Mouse (Mus musculus) embryonic facial prominence, embryonic 10.5 days (tissue): ENCODE data around the gene Golga2. TPM values are rescaled to one million over a fixed set of nuclear protein-coding genes. Genes with fewer than 3 reads are reported as not detected.

Source experiments
- DNase-seq: peaks from one replicate; pipeline ENCODE4 v3.0.0-alpha.2; 2017; ENCODE audit warnings: low spot score
- H3K27ac ChIP-seq: fragments of 300-500 bp; sonication (generic); replicated peaks from 2 replicates; pipeline ENCODE4 v1.5.1; 2016; ENCODE audit warnings: mild to moderate bottlenecking
- H3K27me3 ChIP-seq: fragments of 300-500 bp; sonication (generic); replicated peaks from 2 replicates; pipeline ENCODE4 v1.6.1; 2016; ENCODE audit warnings: low read depth, mild to moderate bottlenecking; ENCODE audit not compliant: poor library complexity, severe bottlenecking
- H3K36me3 ChIP-seq: fragments of 300-500 bp; sonication (generic); replicated peaks from 2 replicates; pipeline ENCODE4 v1.6.1; 2016; ENCODE audit warnings: mild to moderate bottlenecking, moderate library complexity
- H3K4me1 ChIP-seq: fragments of 300-500 bp; sonication (generic); 2 replicates; pipeline ENCODE4 v1.6.1; 2016
- H3K4me3 ChIP-seq: fragments of 300-500 bp; sonication (generic); 2 replicates; pipeline ENCODE4 v1.5.1; 2016; ENCODE audit warnings: mild to moderate bottlenecking, moderate library complexity
- H3K9me3 ChIP-seq: fragments of 300-500 bp; sonication (generic); 2 replicates; pipeline ENCODE4 v1.6.1; 2016; ENCODE audit warnings: mild to moderate bottlenecking
- WGBS: fragments of 180-500 bp; shearing (Covaris S2); methylation state at CpG from one replicate; pipeline ENCODE4 v1.1.7; 2016; 5-methylcytosine and 5-hydroxymethylcytosine counted together
- polyA plus RNA-seq: library from polyadenylated mRNA; unstranded; fragments of >200 nt; fragmentation: Nextera tagmentation; extraction: Ambion mirVana; gene quantifications from 2 replicates; pipeline ENCODE4 v1.2.1, GENCODE M21; 2016

The Golga2 gene
- polyA plus RNA-seq, 1 experiment from 2014 or later = 22.5 TPM

GRCm38 (mm10) chr2:32324322-32324721 is 37.1 kb downstream of the Golga2 start:
- H3K4me1 ChIP-seq = peaks cover 72% of the 10 kb centered on the region
- WGBS = 58% methylated on average over 4 of the region's 4 CpGs
- no peak overlapping the region for H3K4me3 ChIP-seq
- DNase-seq = no peak
- 0 out of 2 replicates have a peak, but pooled peaks cover 8% of the 10 kb centered on the region for H3K27me3 ChIP-seq
- no peak overlapping the region for H3K27ac ChIP-seq
- no peaks in the 10 kb centered on the region for H3K9me3 ChIP-seq
- peaks cover 30% of the 10 kb centered on the region for H3K36me3 ChIP-seq

GRCm38 (mm10) chr2:32325342-32325741 is 38.2 kb downstream of the Golga2 start:
- H3K9me3 ChIP-seq = no peaks in the 10 kb centered on the region
- H3K27me3 ChIP-seq = no peaks in the 10 kb centered on the region
- H3K36me3 ChIP-seq = peaks cover 30% of the 10 kb centered on the region
- no peak overlapping the region for H3K4me3 ChIP-seq
- no peak for DNase-seq
- H3K4me1 ChIP-seq = peaks cover 70% of the 10 kb centered on the region
- WGBS = 71% methylated on average over 7 of the region's 7 CpGs
- peak overlapping the region; percentile 65 for H3K27ac ChIP-seq

GRCm38 (mm10) chr2:32327200-32327599 is 40.0 kb downstream of the Golga2 start:
- WGBS = 89% methylated on average over 4 of the region's 4 CpGs
- Histone ChIP-seq H3K4me1 (peaks cover 56% of the 10 kb centered on the region), H3K27me3 (no peaks in the 10 kb centered on the region), H3K4me3 (no peak overlapping the region), H3K27ac (no peak overlapping the region), H3K9me3 (no peaks in the 10 kb centered on the region), H3K36me3 (peaks cover 38% of the 10 kb centered on the region)
- no peak for DNase-seq

- Histone ChIP-seq H3K4me3 (0 out of 2 replicates have a peak overlapping the region, but pooled peaks have one; percentile 2), H3K27ac (peak overlapping the region; percentile 76), H3K27me3 (peaks cover 9% of the 10 kb centered on the region), H3K36me3 (peaks cover 45% of the 10 kb centered on the region), H3K4me1 (peaks cover 48% of the 10 kb centered on the region), H3K9me3 (no peaks in the 10 kb centered on the region)
- WGBS = 20% methylated on average over 13 of the region's 13 CpGs
- no peak for DNase-seq
Measured at GRCm38 (mm10) chr2:32328911-32329460, 41.8 kb downstream of the Golga2 start.

GRCm38 (mm10) chr2:32329531-32329930 is 42.3 kb downstream of the Golga2 start:
- no peak for DNase-seq
- peak overlapping the region; percentile 76 for H3K27ac ChIP-seq

GRCm38 (mm10) chr2:32332159-32332558 is 45.0 kb downstream of the Golga2 start:
- Histone ChIP-seq H3K36me3 (peaks cover 63% of the 10 kb centered on the region), H3K4me3 (no peak overlapping the region), H3K27ac (no peak overlapping the region), H3K27me3 (peaks cover 37% of the 10 kb centered on the region), H3K9me3 (no peaks in the 10 kb centered on the region), H3K4me1 (peaks cover 36% of the 10 kb centered on the region)
- 89% methylated on average over 5 of the region's 5 CpGs for WGBS
- no peak for DNase-seq

More at GRCm38 (mm10) chr2:32329531-32329930, 42.3 kb downstream of the Golga2 start:
- H3K4me1 ChIP-seq = peaks cover 50% of the 10 kb centered on the region
- peaks cover 14% of the 10 kb centered on the region for H3K27me3 ChIP-seq
- H3K36me3 ChIP-seq = peaks cover 48% of the 10 kb centered on the region
- WGBS = 24% methylated on average over 6 of the region's 6 CpGs
- H3K9me3 ChIP-seq = no peaks in the 10 kb centered on the region
- 0 out of 2 replicates have a peak overlapping the region, but pooled peaks have one; percentile 2 for H3K4me3 ChIP-seq

- Histone ChIP-seq H3K36me3 (peaks cover 94% of the 10 kb centered on the region), H3K9me3 (no peaks in the 10 kb centered on the region), H3K4me3 (no peak overlapping the region), H3K27ac (no peak overlapping the region), H3K27me3 (peaks cover 37% of the 10 kb centered on the region), H3K4me1 (peaks cover 17% of the 10 kb centered on the region)
- 54% methylated on average over 15 of the region's 15 CpGs for WGBS
- no peak for DNase-seq
Measured at GRCm38 (mm10) chr2:32335888-32336287, 48.7 kb downstream of the Golga2 start.

- Histone ChIP-seq H3K27me3 (peaks cover 23% of the 10 kb centered on the region), H3K36me3 (peaks cover 71% of the 10 kb centered on the region), H3K4me3 (no peak overlapping the region), H3K4me1 (peaks cover 25% of the 10 kb centered on the region), H3K9me3 (no peaks in the 10 kb centered on the region), H3K27ac (no peak overlapping the region)
- no peak for DNase-seq
- WGBS = 40% methylated on average over 26 of the region's 26 CpGs
Measured at GRCm38 (mm10) chr2:32339912-32340642, 52.9 kb downstream of the Golga2 start.

- DNase-seq = no peak
- no peak overlapping the region for H3K4me3 ChIP-seq
- H3K9me3 ChIP-seq = no peaks in the 10 kb centered on the region
- peaks cover 23% of the 10 kb centered on the region for H3K4me1 ChIP-seq
- WGBS = 80% methylated on average over 13 of the region's 13 CpGs
- peaks cover 63% of the 10 kb centered on the region for H3K36me3 ChIP-seq
- peaks cover 13% of the 10 kb centered on the region for H3K27me3 ChIP-seq
- H3K27ac ChIP-seq = no peak overlapping the region
Measured at GRCm38 (mm10) chr2:32340836-32341633, 53.9 kb downstream of the Golga2 start.

- Histone ChIP-seq H3K4me3 (no peak overlapping the region), H3K36me3 (peaks cover 61% of the 10 kb centered on the region), H3K27me3 (peaks cover 10% of the 10 kb centered on the region; the same call in 1 of the 2 replicates), H3K4me1 (peaks cover 22% of the 10 kb centered on the region), H3K27ac (no peak overlapping the region), H3K9me3 (no peaks in the 10 kb centered on the region)
- WGBS = 90% methylated on average over 4 of the region's 4 CpGs
- no peak for DNase-seq
Measured at GRCm38 (mm10) chr2:32341634-32341939, 54.4 kb downstream of the Golga2 start.

- Histone ChIP-seq H3K4me1 (peaks cover 22% of the 10 kb centered on the region), H3K27ac (no peak overlapping the region), H3K9me3 (no peaks in the 10 kb centered on the region), H3K36me3 (peaks cover 61% of the 10 kb centered on the region), H3K4me3 (no peak overlapping the region), H3K27me3 (peaks cover 6% of the 10 kb centered on the region; the same call in 1 of the 2 replicates)
- DNase-seq = no peak
- WGBS = 86% methylated on average over 4 of the region's 4 CpGs
Measured at GRCm38 (mm10) chr2:32342039-32342438, 54.9 kb downstream of the Golga2 start.

- 79% methylated on average over 6 of the region's 6 CpGs for WGBS
- no peak for DNase-seq
- no peak overlapping the region; the same call in 1 of the 2 replicates for H3K27ac ChIP-seq
- peaks cover 6% of the 10 kb centered on the region; the same call in 1 of the 2 replicates for H3K27me3 ChIP-seq
- H3K36me3 ChIP-seq = peaks cover 55% of the 10 kb centered on the region
- peaks cover 22% of the 10 kb centered on the region for H3K4me1 ChIP-seq
- no peaks in the 10 kb centered on the region for H3K9me3 ChIP-seq
- H3K4me3 ChIP-seq = no peak overlapping the region
Measured at GRCm38 (mm10) chr2:32342539-32343350, 55.6 kb downstream of the Golga2 start.
